Mouse (Mus musculus): ENCODE data around the gene Tapt1.

Gene Tapt1

DNA sequence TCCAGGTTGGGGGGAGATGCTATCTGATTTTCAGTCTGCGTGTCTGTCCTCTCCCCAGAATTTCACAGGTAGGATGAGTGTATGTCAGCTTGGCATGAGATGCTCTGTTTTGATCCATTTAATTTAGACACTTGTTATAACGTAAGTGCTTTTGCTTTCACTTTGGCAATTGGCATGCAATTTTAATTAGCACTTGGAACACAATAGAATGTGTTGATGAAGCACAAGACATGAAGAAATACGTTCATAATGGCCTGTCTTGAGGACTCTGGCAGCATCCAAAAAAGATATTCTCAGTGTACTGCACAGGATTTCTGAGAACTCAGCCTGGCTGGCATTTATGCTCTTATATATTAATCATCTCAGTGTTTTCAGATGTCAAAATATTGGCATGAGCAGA lies 7.5 kb upstream of the Tapt1 start:
- DNase-seq (ENCODE audit: low spot score), result no peak

GRCm38 (mm10) chr5:44228756-44229155 lies 2.3 kb upstream of the Tapt1 start:
- DNase-seq (ENCODE audit: low spot score), result no peak

- no peak for DNase-seq (ENCODE audit: low spot score)
Observed at GRCm38 (mm10) chr5:44228323-44228722, 1.9 kb upstream of the Tapt1 start.

- no peak for DNase-seq (ENCODE audit: low spot score)
Observed at GRCm38 (mm10) chr5:44227462-44227840, 1.0 kb upstream of the Tapt1 start.

- DNase-seq (ENCODE audit: low spot score), result peak; percentile 39
Observed at GRCm38 (mm10) chr5:44225911-44226520, 410 bp downstream of the Tapt1 start.

- DNase-seq (ENCODE audit: low spot score), result no peak
Observed at GRCm38 (mm10) chr5:44224916-44225600, 1.4 kb downstream of the Tapt1 start.

DNA sequence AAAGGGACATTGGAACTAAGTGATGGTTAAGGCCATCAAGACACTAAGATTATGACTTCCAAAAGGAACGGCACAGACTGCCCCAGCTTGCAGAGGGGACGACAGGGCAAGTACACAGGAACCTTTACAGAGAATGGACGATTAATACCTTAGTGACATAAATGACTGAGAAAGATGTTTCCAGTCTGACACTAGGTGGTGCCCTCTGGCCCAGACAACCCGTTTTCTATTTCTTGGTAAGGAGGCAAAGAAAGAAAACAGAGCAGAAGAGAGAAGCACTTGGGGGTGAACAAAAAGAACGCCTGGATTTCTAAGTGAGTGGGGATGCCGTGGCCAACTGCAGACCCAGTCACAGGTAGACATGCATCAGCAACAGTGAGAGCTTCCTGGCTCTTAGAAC lies 2.2 kb downstream of the Tapt1 start:
- peak; percentile 56 for DNase-seq (ENCODE audit: low spot score)

- peak; percentile 27 for DNase-seq (ENCODE audit: low spot score)
Observed at GRCm38 (mm10) chr5:44223341-44223881, 3.0 kb downstream of the Tapt1 start.

DNA sequence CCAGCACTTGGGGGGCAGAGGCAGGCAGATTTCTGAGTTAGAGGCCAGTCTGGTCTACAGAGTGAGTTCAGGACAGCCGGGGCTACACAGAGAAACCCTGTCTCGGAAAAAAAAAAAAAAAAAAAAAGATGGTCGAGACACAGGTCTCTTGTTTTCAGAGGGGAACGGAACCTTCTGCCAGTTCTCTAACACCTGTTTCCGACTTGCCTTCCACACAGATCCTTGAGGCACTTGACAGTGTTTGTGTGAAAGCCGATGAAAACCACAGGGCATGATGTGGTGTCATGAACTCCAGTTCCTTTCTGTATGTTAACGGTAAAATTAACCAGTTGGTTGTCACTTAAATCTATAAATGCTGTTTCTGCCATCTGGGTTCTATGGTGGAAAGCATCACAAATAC lies 6.0 kb downstream of the Tapt1 start:
- no peak for DNase-seq (ENCODE audit: low spot score)

DNA sequence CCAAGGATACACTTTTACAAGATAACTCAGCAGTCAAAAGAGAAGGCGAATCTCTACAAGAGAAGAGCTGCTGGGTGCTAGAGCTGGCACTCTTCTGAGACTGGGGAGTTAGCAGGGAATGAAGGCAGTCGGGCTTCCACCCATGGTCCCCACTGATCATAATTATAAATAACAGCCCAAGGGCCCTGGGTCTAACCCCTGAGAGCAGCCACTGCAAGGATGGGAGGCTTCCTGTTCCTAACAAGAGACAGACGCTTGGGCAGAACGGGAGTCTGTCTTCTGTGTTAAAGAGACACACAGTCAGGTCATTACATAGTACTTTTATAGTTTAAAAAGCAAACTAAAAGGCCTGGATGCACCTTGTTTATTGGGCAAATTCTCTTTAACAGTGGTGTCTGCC lies 6.6 kb downstream of the Tapt1 start:
- DNase-seq (ENCODE audit: low spot score), result no peak

DNA sequence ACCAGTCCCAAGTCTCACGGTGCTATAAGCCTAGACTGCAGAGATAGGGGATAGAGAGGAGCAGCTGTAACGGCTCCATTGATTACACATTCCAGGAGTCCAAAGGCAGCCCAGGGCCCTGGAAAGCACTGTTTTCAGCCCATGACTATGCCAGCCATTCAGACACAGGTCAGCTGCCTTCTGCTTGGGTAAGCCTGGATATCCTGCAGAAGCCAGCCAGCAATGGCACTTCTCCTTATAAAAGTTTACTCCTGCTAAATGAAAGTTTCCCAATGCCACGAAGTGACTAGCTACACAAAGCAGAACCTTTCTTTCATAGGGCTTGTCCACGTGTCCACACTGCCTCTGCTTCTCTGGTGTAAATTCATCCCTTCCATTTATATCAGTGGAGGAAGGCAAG lies 7.9 kb downstream of the Tapt1 start:
- no peak for DNase-seq (ENCODE audit: low spot score)

DNA sequence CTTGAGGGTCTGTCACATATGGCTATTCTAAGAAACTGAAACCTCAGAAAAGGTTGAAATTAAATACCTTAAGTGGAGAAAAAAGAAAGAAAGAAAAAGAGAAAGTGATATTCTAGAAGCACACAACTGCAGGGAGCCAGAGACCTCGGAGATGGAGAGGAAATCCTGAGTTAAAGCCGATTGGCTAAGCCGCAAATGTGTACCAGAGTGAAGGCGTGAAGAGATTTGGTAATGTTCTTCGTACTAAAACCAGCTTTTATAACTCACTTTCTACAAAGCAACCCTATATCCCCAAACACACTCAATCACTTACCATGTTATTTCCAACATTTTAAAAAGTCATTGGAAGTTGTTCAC lies 8.8 kb downstream of the Tapt1 start:
- no peak for DNase-seq (ENCODE audit: low spot score)

GRCm38 (mm10) chr5:44217041-44217684 lies 9.3 kb downstream of the Tapt1 start:
- no peak for DNase-seq (ENCODE audit: low spot score)

DNA sequence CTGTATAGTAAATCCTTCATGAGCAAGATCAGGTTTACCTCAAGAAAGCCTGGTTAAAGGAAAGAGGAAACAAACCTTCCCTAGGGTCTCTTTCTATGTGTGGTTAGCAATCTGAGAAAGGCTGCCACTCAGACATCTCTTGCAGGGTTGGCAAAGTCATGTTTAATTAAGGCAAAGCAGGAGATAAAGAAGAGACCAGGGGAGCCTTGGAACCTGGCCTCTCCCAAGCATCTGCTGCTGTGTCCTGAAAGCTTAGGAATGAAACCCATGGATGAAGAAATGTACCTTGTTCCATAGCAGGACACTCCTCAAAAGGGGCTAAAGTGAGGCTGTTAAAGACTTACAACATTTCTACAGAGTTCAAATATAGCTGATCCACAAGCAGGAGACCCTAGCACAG lies 11.3 kb downstream of the Tapt1 start:
- DNase-seq (ENCODE audit: low spot score), result no peak

- no peak for DNase-seq (ENCODE audit: low spot score)
Observed at GRCm38 (mm10) chr5:44214025-44214424, 12.4 kb downstream of the Tapt1 start.

DNA sequence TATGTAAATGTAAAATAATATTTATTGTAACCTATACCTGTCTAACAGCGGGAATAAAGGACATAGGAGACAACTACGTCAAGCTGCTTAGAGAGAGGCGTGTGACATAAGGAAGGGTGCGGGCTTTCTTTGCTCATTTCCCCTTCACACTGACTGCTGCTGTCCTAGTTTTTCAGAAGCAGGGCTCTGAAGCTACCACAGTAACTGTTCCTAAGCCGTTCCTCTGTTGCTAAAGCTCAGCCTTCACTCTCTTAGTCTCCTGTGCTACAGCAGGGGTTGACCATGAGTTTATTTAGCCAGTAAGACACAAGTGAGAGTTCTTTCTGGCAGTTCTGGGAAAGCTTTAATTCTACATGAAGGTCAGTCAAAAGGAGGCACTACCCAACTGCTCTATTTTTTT lies 13.0 kb downstream of the Tapt1 start:
- no peak for DNase-seq (ENCODE audit: low spot score)

- DNase-seq (ENCODE audit: low spot score), result no peak
Observed at GRCm38 (mm10) chr5:44211818-44212465, 14.5 kb downstream of the Tapt1 start.

- no peak for DNase-seq (ENCODE audit: low spot score)
Observed at GRCm38 (mm10) chr5:44207286-44207685, 19.1 kb downstream of the Tapt1 start.

- DNase-seq (ENCODE audit: low spot score), result no peak
Observed at GRCm38 (mm10) chr5:44206651-44207050, 19.8 kb downstream of the Tapt1 start.

- peak; percentile 26 for DNase-seq (ENCODE audit: low spot score)
Observed at GRCm38 (mm10) chr5:44203410-44203809, 23.0 kb downstream of the Tapt1 start.

DNA sequence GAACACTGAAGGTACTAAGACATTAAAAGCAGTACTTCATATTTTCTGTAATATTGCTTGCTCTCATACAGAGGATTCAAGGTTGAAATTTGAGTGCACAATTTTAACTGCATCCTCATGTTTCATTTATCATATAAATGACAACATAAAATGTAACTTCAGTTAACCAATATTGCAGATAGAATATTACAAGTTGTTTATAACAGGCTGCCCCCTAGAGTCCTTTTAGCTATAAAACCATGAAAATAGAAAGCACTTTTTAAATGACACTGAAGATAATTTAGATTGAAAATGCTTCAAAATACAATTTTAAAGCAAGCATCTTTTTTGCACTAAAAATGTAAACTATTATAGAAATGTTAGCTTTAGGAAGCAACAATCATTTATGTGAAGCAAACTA lies 24.8 kb downstream of the Tapt1 start:
- DNase-seq (ENCODE audit: low spot score), result no peak

GRCm38 (mm10) chr5:44199109-44199508 lies 27.3 kb downstream of the Tapt1 start:
- no peak for DNase-seq (ENCODE audit: low spot score)

DNA sequence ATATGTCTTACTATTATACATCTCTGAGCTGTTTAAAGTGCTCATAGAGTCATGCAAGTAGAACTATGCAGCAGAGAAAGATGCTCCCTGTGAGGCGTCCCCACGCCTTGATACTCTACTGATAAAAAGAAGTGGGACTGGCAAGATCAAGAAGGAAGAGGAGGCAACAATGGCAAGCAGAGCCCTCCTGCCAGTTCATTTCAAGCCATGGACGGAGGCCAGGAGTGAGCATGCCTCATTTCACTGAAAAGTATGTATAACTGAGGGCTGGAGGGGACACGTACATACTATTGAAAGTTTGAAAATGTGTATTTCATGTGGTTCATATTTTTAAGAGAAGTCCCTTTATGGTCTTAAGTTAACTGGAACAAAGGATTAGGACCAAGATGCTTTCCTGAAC lies 28.0 kb downstream of the Tapt1 start:
- DNase-seq (ENCODE audit: low spot score), result no peak

All from spleen, adult 12 weeks (tissue).